Comparison of ENCODE assay signal across 8 mouse cellular contexts in genomic region chr10:80098630-80099029, GRCm38 (mm10). TPM values are rescaled to one million over a fixed set of nuclear protein-coding genes. Genes with fewer than 3 reads are reported as not detected.
DNase-seq lines count a peak whose midpoint lies in the region; ATAC-seq and TF ChIP-seq lines count a peak whose summit lies in the region.
"Had no signal": no experiment of that assay in that cellular context is flagged by ENCODE, and none has a peak within 500 bp of the region (broad histone marks: within the 10 kb centered on the region; RNA-seq: fewer than 3 reads in every experiment).

No protein-coding gene starts in this region.

- peak; percentile 32 for DNase-seq in kidney, postnatal 14 days
- no peak for DNase-seq in kidney, postnatal 4 days

- H3K27ac ChIP-seq in intestine, postnatal 0 days (ENCODE audit: low read depth, low read length): peak overlapping the region; percentile 76
- peak overlapping the region; percentile 65 for H3K27ac ChIP-seq in liver, embryonic 15.5 days (replicated peaks)
- peak overlapping the region; percentile 90 for H3K27ac ChIP-seq in small intestine, adult 2 months (ENCODE audit: insufficient read depth, low read depth, low read length)
- H3K27ac ChIP-seq in hindbrain, embryonic 12.5 days: no peak overlapping the region
- H3K27ac ChIP-seq: limb, embryonic 13.5 days had no signal

- no peaks in the 10 kb centered on the region for H3K27me3 ChIP-seq in intestine, postnatal 0 days (replicated peaks; ENCODE audit: control insufficient read depth, insufficient read depth, low read length)
- H3K27me3 ChIP-seq in liver, embryonic 15.5 days: no peaks in the 10 kb centered on the region
- no peaks in the 10 kb centered on the region for H3K27me3 ChIP-seq in small intestine, adult 2 months (ENCODE audit: control insufficient read depth, insufficient read depth, low read length)
- H3K27me3 ChIP-seq in hindbrain, embryonic 12.5 days: no peaks in the 10 kb centered on the region
- H3K27me3 ChIP-seq: limb, embryonic 13.5 days had no signal

- no peaks in the 10 kb centered on the region for H3K9me3 ChIP-seq in intestine, postnatal 0 days (ENCODE audit: control insufficient read depth)
- H3K9me3 ChIP-seq in liver, embryonic 15.5 days (replicated peaks): no peaks in the 10 kb centered on the region
- H3K9me3 ChIP-seq in hindbrain, embryonic 12.5 days (replicated peaks): no peaks in the 10 kb centered on the region
- H3K9me3 ChIP-seq: limb, embryonic 13.5 days had no signal

- peaks cover 16% of the 10 kb centered on the region; the same call in 1 of the 2 replicates for H3K4me1 ChIP-seq in intestine, postnatal 0 days (replicated peaks; ENCODE audit: control insufficient read depth, insufficient read depth, low read length)
- H3K4me1 ChIP-seq in liver, embryonic 15.5 days (replicated peaks): peaks cover 95% of the 10 kb centered on the region
- H3K4me1 ChIP-seq in small intestine, adult 2 months (ENCODE audit: control insufficient read depth, insufficient read depth, insufficient read length, low read length): peaks cover 53% of the 10 kb centered on the region
- H3K4me1 ChIP-seq in hindbrain, embryonic 12.5 days: peaks cover 32% of the 10 kb centered on the region

- TF ChIP-seq CTCF in intestine, postnatal 0 days (IDR thresholded peaks at IDR 0.05; ENCODE audit: low read depth): no peak
- TF ChIP-seq CTCF in small intestine, adult 2 months (IDR thresholded peaks at IDR 0.05; ENCODE audit: extremely low read depth, insufficient read length, insufficient replicate concordance, low read depth, low read length): no peak

- TF ChIP-seq POLR2A in small intestine, adult 2 months (IDR thresholded peaks at IDR 0.05; ENCODE audit: low read depth, low read length): peak; percentile 44; the same call in 1 of the 2 replicates

- 0 out of 2 replicates have a peak overlapping the region, but pooled peaks have one; percentile 11 for H3K4me3 ChIP-seq in intestine, postnatal 0 days (ENCODE audit: low read depth, low read length)
- H3K4me3 ChIP-seq in liver, embryonic 15.5 days (replicated peaks): no peak overlapping the region
- H3K4me3 ChIP-seq in small intestine, adult 2 months (ENCODE audit: low read depth, low read length): peak overlapping the region; percentile 29
- no peak overlapping the region for H3K4me3 ChIP-seq in hindbrain, embryonic 12.5 days
- H3K4me3 ChIP-seq: limb, embryonic 13.5 days had no signal

- ATAC-seq in intestine, postnatal 0 days: peak; percentile 68
- 0 out of 2 replicates have a peak, but pooled peaks have one; percentile 9 for ATAC-seq in liver, embryonic 15.5 days (ENCODE audit: insufficient read depth)
- no peak for ATAC-seq in hindbrain, embryonic 12.5 days (ENCODE audit: low FRiP score)
- no peak for ATAC-seq in CD4-positive, CD25-positive, alpha-beta regulatory T cell, adult 4 months

- 34% methylated on average over 5 of the region's 5 CpGs for WGBS in intestine, postnatal 0 days
- 70% methylated on average over 5 of the region's 5 CpGs for WGBS in liver, embryonic 15.5 days (ENCODE audit: insufficient replicate concordance)
- 9% methylated on average over 5 of the region's 5 CpGs for WGBS in small intestine, adult 2 months
- whole genome bisulfite sequencing in hindbrain, embryonic 12.5 days: 91% methylated on average over 5 of the region's 5 CpGs

- no peak overlapping the region for H3K9ac ChIP-seq in intestine, postnatal 0 days (ENCODE audit: low read depth, low read length)
- H3K9ac ChIP-seq in liver, embryonic 15.5 days: no peak overlapping the region
- no peak overlapping the region for H3K9ac ChIP-seq in hindbrain, embryonic 12.5 days
- H3K9ac ChIP-seq: limb, embryonic 13.5 days had no signal

- H3K36me3 ChIP-seq in intestine, postnatal 0 days (ENCODE audit: control insufficient read depth, insufficient read depth): peaks cover 1% of the 10 kb centered on the region; the same call in 1 of the 2 replicates
- H3K36me3 ChIP-seq in liver, embryonic 15.5 days (replicated peaks): no peaks in the 10 kb centered on the region
- peaks cover 12% of the 10 kb centered on the region; the same call in 1 of the 2 replicates for H3K36me3 ChIP-seq in small intestine, adult 2 months (ENCODE audit: control insufficient read depth, insufficient read depth, low read length)
- H3K36me3 ChIP-seq in hindbrain, embryonic 12.5 days: no peaks in the 10 kb centered on the region; the same call in 1 of the 2 replicates

- H3K4me2 ChIP-seq in intestine, postnatal 0 days (replicated peaks; ENCODE audit: low read depth): peak overlapping the region; percentile 48
- H3K4me2 ChIP-seq in liver, embryonic 15.5 days: peak overlapping the region; percentile 36
- H3K4me2 ChIP-seq in hindbrain, embryonic 12.5 days (replicated peaks): no peak overlapping the region
- H3K4me2 ChIP-seq: limb, embryonic 13.5 days had no signal

RNA-seq across cellular contexts. Expression of gene Sbno2, which starts 6.7 kb away (rescaled TPM):
- 9.8 and 11.1 TPM in 2 replicates for polyA plus RNA-seq in intestine, postnatal 0 days (2015; fragmentation: Nextera tagmentation; extraction: Ambion mirVana)
- 10.4 and 12.3 TPM in 2 replicates for polyA plus RNA-seq in liver, embryonic 15.5 days (2015; fragmentation: Nextera tagmentation; extraction: Ambion mirVana)
- 61.2 and 126 TPM in 2 replicates for polyA plus RNA-seq in small intestine, adult 2 months (2012; rRNA removed)
- 15.1 TPM in 2 replicates for polyA plus RNA-seq in hindbrain, embryonic 12.5 days (2016; fragmentation: Nextera tagmentation; extraction: Ambion mirVana)
- 10 to 100 TPM; 28.4 to 54.8 TPM for polyA plus RNA-seq in CD4-positive, CD25-positive, alpha-beta regulatory T cell, adult 4 months (2017; shearing (Covaris generic))

RNA-seq across cellular contexts. Expression of gene Stk11, which starts 17.0 kb away (rescaled TPM):
- 11.7 and 12.4 TPM in 2 replicates for polyA plus RNA-seq in intestine, postnatal 0 days (2015; fragmentation: Nextera tagmentation; extraction: Ambion mirVana)
- polyA plus RNA-seq in liver, embryonic 15.5 days (2015; fragmentation: Nextera tagmentation; extraction: Ambion mirVana): 16.4 and 21.8 TPM in 2 replicates
- polyA plus RNA-seq in small intestine, adult 2 months (2012; rRNA removed): 77.5 and 124 TPM in 2 replicates
- 13.1 and 16.1 TPM in 2 replicates for polyA plus RNA-seq in hindbrain, embryonic 12.5 days (2016; fragmentation: Nextera tagmentation; extraction: Ambion mirVana)
- polyA plus RNA-seq in CD4-positive, CD25-positive, alpha-beta regulatory T cell, adult 4 months (2017; shearing (Covaris generic)): 10 to 100 TPM; 19.2 to 30.7 TPM

RNA-seq across cellular contexts. Expression of gene Atp5d, which starts 39.8 kb away (rescaled TPM):
- polyA plus RNA-seq in intestine, postnatal 0 days (2015; fragmentation: Nextera tagmentation; extraction: Ambion mirVana): 1,009 and 1,013 TPM in 2 replicates
- 291 and 300 TPM in 2 replicates for polyA plus RNA-seq in liver, embryonic 15.5 days (2015; fragmentation: Nextera tagmentation; extraction: Ambion mirVana)
- polyA plus RNA-seq in small intestine, adult 2 months (2012; rRNA removed): 2,309 and 4,813 TPM in 2 replicates
- 351 and 385 TPM in 2 replicates for polyA plus RNA-seq in hindbrain, embryonic 12.5 days (2016; fragmentation: Nextera tagmentation; extraction: Ambion mirVana)
- 100 to 1,000 TPM; 303 to 370 TPM for polyA plus RNA-seq in CD4-positive, CD25-positive, alpha-beta regulatory T cell, adult 4 months (2017; shearing (Covaris generic))

RNA-seq across cellular contexts. Expression of gene Cbarp, which starts 42.0 kb away (rescaled TPM):
- polyA plus RNA-seq in intestine, postnatal 0 days (2015; fragmentation: Nextera tagmentation; extraction: Ambion mirVana): 2.1 and 2.7 TPM in 2 replicates
- polyA plus RNA-seq in liver, embryonic 15.5 days (2015; fragmentation: Nextera tagmentation; extraction: Ambion mirVana): 0.35 and 0.51 TPM in 2 replicates
- polyA plus RNA-seq in small intestine, adult 2 months (2012; rRNA removed): 3.7 and 6.6 TPM in 2 replicates
- 18.4 and 22.3 TPM in 2 replicates for polyA plus RNA-seq in hindbrain, embryonic 12.5 days (2016; fragmentation: Nextera tagmentation; extraction: Ambion mirVana)
- polyA plus RNA-seq in CD4-positive, CD25-positive, alpha-beta regulatory T cell, adult 4 months (2017; shearing (Covaris generic)): 1 to 10 TPM; 1.3 to 1.4 TPM

RNA-seq across cellular contexts. Expression of gene Midn, which starts 49.4 kb away (rescaled TPM):
- 18.1 and 19.5 TPM in 2 replicates for polyA plus RNA-seq in intestine, postnatal 0 days (2015; fragmentation: Nextera tagmentation; extraction: Ambion mirVana)
- 2.9 and 3.1 TPM in 2 replicates for polyA plus RNA-seq in liver, embryonic 15.5 days (2015; fragmentation: Nextera tagmentation; extraction: Ambion mirVana)
- 151 and 372 TPM in 2 replicates for polyA plus RNA-seq in small intestine, adult 2 months (2012; rRNA removed)
- polyA plus RNA-seq in hindbrain, embryonic 12.5 days (2016; fragmentation: Nextera tagmentation; extraction: Ambion mirVana): 42.1 and 54.5 TPM in 2 replicates
- 1 to 10 TPM; 4.6 to 8.2 TPM for polyA plus RNA-seq in CD4-positive, CD25-positive, alpha-beta regulatory T cell, adult 4 months (2017; shearing (Covaris generic))

Comparison
In these comparisons a context has a peak if more than half of its experiments do, and no peak if none do; other contexts are left out.
1. ATAC-seq: peak in intestine, postnatal 0 days (single experiment) and liver, embryonic 15.5 days (single experiment); none in hindbrain, embryonic 12.5 days (single experiment) and CD4-positive, CD25-positive, alpha-beta regulatory T cell, adult 4 months (single experiment).
2. H3K4me3 ChIP-seq: peak in intestine, postnatal 0 days (single experiment) and small intestine, adult 2 months (single experiment); none in liver, embryonic 15.5 days (single experiment) and hindbrain, embryonic 12.5 days (single experiment).